Mouse (Mus musculus): ENCODE measurements around the gene Rnf20.
A peak's percentile ranks its signal among the peaks of the same experiment; 100 is the strongest.
"Not testable (repeated sequence)": the region's sequence is repeated elsewhere in the genome, so short reads cannot be mapped to it uniquely, and the experiment has no call there.

Gene Rnf20

GRCm38 (mm10) chr4:49631319-49632138, at the start of gene Rnf20:
Gene Rnf20, plus strand, starts transcription at chr4:49632006.
- peak; percentile 90 for DNase-seq (ENCODE audit: low read depth)

- DNase-seq (ENCODE audit: low read depth): no peak
These were observed 47.6 kb upstream of the Rnf20 start for GRCm38 (mm10) chr4:49583965-49584831.

- DNase-seq (ENCODE audit: low read depth): no peak
These were observed 46.2 kb upstream of the Rnf20 start for GRCm38 (mm10) chr4:49585524-49586101.

GRCm38 (mm10) chr4:49586811-49587210, 45.0 kb upstream of the Rnf20 start:
- no peak for DNase-seq (ENCODE audit: low read depth)

- DNase-seq (ENCODE audit: low read depth): no peak
These were observed 41.7 kb upstream of the Rnf20 start for GRCm38 (mm10) chr4:49590152-49590551.

- DNase-seq (ENCODE audit: low read depth): peak; percentile 17
These were observed 35.0 kb upstream of the Rnf20 start for GRCm38 (mm10) chr4:49596846-49597182.

GRCm38 (mm10) chr4:49597183-49598100, 34.4 kb upstream of the Rnf20 start, which contains the start of gene Tmem246:
Gene Tmem246, minus strand, starts transcription at chr4:49597876.
- DNase-seq (ENCODE audit: low read depth): peak; percentile 44

GRCm38 (mm10) chr4:49603161-49603560, 28.6 kb upstream of the Rnf20 start:
- no peak for DNase-seq (ENCODE audit: low read depth)

GRCm38 (mm10) chr4:49604016-49604546, 27.7 kb upstream of the Rnf20 start:
- DNase-seq (ENCODE audit: low read depth): no peak

- DNase-seq (ENCODE audit: low read depth): no peak
These were observed 27.2 kb upstream of the Rnf20 start for GRCm38 (mm10) chr4:49604616-49605015.

GRCm38 (mm10) chr4:49605459-49605858, 26.3 kb upstream of the Rnf20 start:
- no peak for DNase-seq (ENCODE audit: low read depth)

GRCm38 (mm10) chr4:49616924-49617323, 14.9 kb upstream of the Rnf20 start:
- no peak for DNase-seq (ENCODE audit: low read depth)

- DNase-seq (ENCODE audit: low read depth): not testable (repeated sequence)
These were observed 11.9 kb upstream of the Rnf20 start for GRCm38 (mm10) chr4:49619861-49620260.

- no peak for DNase-seq (ENCODE audit: low read depth)
These were observed 9.5 kb upstream of the Rnf20 start for GRCm38 (mm10) chr4:49622272-49622671.

- DNase-seq (ENCODE audit: low read depth): no peak
These were observed 7.9 kb upstream of the Rnf20 start for GRCm38 (mm10) chr4:49623916-49624315.

- not testable (repeated sequence) for DNase-seq (ENCODE audit: low read depth)
These were observed 6.8 kb upstream of the Rnf20 start for GRCm38 (mm10) chr4:49624969-49625368.

- peak; percentile 79 for DNase-seq (ENCODE audit: low read depth)
These were observed 4.8 kb upstream of the Rnf20 start for GRCm38 (mm10) chr4:49626973-49627372.

- DNase-seq (ENCODE audit: low read depth): no peak
These were observed 2.9 kb upstream of the Rnf20 start for GRCm38 (mm10) chr4:49628941-49629340.

- DNase-seq (ENCODE audit: low read depth): no peak
These were observed 304 bp downstream of the Rnf20 start for GRCm38 (mm10) chr4:49632139-49632481.

- DNase-seq (ENCODE audit: low read depth): no peak
These were observed 6.0 kb downstream of the Rnf20 start for GRCm38 (mm10) chr4:49637821-49638220.

- DNase-seq (ENCODE audit: low read depth): peak; percentile 56
These were observed 8.1 kb downstream of the Rnf20 start for GRCm38 (mm10) chr4:49639913-49640312.
